Mouse (Mus musculus) ES-E14 (cell line): ENCODE measurements at regions not wholly inside any gene's neighbourhood (a gene's known extent, or its start where the extent isn't known, plus 50 kb on each side); places are given as distances from the start of the nearest gene placed in this dataset.
A peak's percentile ranks its signal among the peaks of the same experiment; 100 is the strongest.

Experiments used
- DNase-seq: peaks from one replicate; pipeline ENCODE4 v3.0.0-alpha.2; 2013; ENCODE audit warnings: low read depth, low spot score
- H3K27ac ChIP-seq: 2 replicates; pipeline ENCODE4 v1.5.1; 2012; ENCODE audit warnings: low read depth, mild to moderate bottlenecking, low read length, moderate library complexity, mixed read lengths; ENCODE audit not compliant: poor library complexity, insufficient read depth, severe bottlenecking
- H3K36me3 ChIP-seq: 2 replicates; pipeline ENCODE4 v1.6.1; 2012; ENCODE audit warnings: mild to moderate bottlenecking, low read length, moderate library complexity, mixed read lengths; ENCODE audit not compliant: control insufficient read depth, poor library complexity, insufficient read depth, severe bottlenecking
- H3K4me1 ChIP-seq, 2 experiments: fragments of 150-350 bp in 1 of 2; sonication (generic) in 1 of 2; 2 replicates each; pipeline ENCODE4 v1.6.1; 2012; ENCODE audit warnings: low read length in 2 of 2, mild to moderate bottlenecking in 1 of 2, mixed read lengths in 1 of 2; ENCODE audit not compliant: control insufficient read depth in 2 of 2, insufficient read depth in 2 of 2, poor library complexity in 1 of 2
- H3K4me3 ChIP-seq, 2 experiments: fragments of 150-350 bp in 1 of 2; sonication (generic) in 1 of 2; 2 replicates each; pipeline ENCODE4 v1.5.1; 2012; ENCODE audit warnings: low read length in 2 of 2, low read depth in 1 of 2, mild to moderate bottlenecking in 1 of 2, mixed read lengths in 1 of 2; ENCODE audit not compliant: insufficient read depth in 1 of 2, poor library complexity in 1 of 2, severe bottlenecking in 1 of 2
- H3K9ac ChIP-seq: 2 replicates; pipeline ENCODE4 v1.6.1; 2012; ENCODE audit warnings: low read depth, mild to moderate bottlenecking, low read length, mixed read lengths; ENCODE audit not compliant: poor library complexity, insufficient read depth, severe bottlenecking
- H3K9me3 ChIP-seq: fragments of 150-350 bp; sonication (generic); 2 replicates; pipeline ENCODE4 v1.6.1; 2012; ENCODE audit warnings: low read depth, mild to moderate bottlenecking, low read length; ENCODE audit not compliant: control insufficient read depth, insufficient read depth
- CHD2 ChIP-seq: IDR thresholded peaks from 2 replicates; pipeline ENCODE4 v1.6.1; 2014; ENCODE audit warnings: mild to moderate bottlenecking, low read depth, low read length, inconsistent platforms
- HCFC1 ChIP-seq: IDR thresholded peaks from 2 replicates; pipeline ENCODE4 v1.6.1; 2012; ENCODE audit warnings: low read length, inconsistent platforms, borderline replicate concordance; ENCODE audit not compliant: insufficient read depth
- MAFK ChIP-seq: IDR thresholded peaks from 2 replicates; pipeline ENCODE4 v1.6.1; 2014; ENCODE audit warnings: mild to moderate bottlenecking, low read depth, low read length, inconsistent platforms; ENCODE audit not compliant: insufficient read depth
- ZC3H11A ChIP-seq: IDR thresholded peaks from 2 replicates; pipeline ENCODE4 v1.6.1; 2012; ENCODE audit warnings: low read depth, mild to moderate bottlenecking, inconsistent platforms, low read length, borderline replicate concordance
- ZNF384 ChIP-seq: IDR thresholded peaks from 2 replicates; pipeline ENCODE4 v1.6.1; 2012; ENCODE audit warnings: low read depth, low read length, inconsistent platforms
- in situ Hi-C, 2 experiments: fragments of 600-800 bp; cut with MboI; formaldehyde crosslinking; loops; one replicate each; pipeline ENCODE4 v1.15.1; 2025; ENCODE audit warnings: low sequenced_read_pairs in 2 of 2, inconsistent platforms in 1 of 2; ENCODE audit not compliant: unreplicated experiment in 2 of 2

DNA sequence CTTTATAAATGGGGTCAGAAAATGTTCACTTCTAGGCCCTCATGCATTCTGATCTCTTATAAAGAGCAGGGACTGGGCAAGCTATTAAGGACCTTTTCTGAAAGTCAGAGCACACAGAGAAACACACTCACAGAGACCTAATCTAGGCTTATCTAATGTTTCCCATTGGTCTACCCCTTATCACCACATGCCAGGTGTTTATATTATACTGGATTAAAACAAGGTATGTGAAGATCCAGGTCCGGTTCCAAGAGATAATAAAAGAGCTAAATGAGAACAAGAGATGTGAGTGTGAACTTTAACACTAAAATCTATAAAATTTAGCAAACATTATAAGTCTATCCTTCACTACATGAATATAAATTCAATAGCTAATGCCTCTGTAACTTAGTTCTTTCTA, 135.1 kb upstream of the Cdh12 start:
- no peaks in the 10 kb centered on the region for H3K9me3 ChIP-seq
- H3K27ac ChIP-seq, result no peak overlapping the region
- DNase-seq, result no peak
- no peaks in the 10 kb centered on the region for H3K36me3 ChIP-seq
- no peak overlapping the region for H3K4me3 ChIP-seq
- no peak overlapping the region for H3K9ac ChIP-seq
- in situ Hi-C loops, result no loop called here
- no peak for TF ChIP-seq ZNF384
- no peak for TF ChIP-seq HCFC1
- no peak for TF ChIP-seq ZC3H11A
- no peak for TF ChIP-seq CHD2
- no peak for TF ChIP-seq MAFK
- H3K4me1 ChIP-seq, result no peaks in the 10 kb centered on the region

DNA sequence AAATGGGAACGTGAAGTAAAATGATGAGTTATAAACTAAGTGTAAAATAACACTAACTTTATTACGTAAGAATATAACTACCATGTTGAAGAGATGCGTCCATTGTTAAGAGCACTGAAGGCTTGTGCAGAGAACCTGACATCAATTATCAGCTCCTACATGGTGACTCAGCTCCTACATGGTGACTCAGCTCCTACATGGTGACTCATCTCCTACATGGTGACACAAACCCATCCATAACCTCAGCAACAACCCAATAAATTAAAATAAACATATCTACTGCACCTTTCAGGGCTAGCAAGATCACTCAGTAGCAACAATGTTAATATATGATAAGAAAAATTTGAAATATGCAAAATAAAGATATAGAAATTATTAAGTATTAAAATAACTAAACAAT, 125.5 kb upstream of the Cdh12 start:
- Histone ChIP-seq H3K27ac (no peak overlapping the region), H3K4me3 (no peak overlapping the region), H3K9ac (no peak overlapping the region), H3K36me3 (no peaks in the 10 kb centered on the region), H3K4me1 (no peaks in the 10 kb centered on the region), H3K9me3 (no peaks in the 10 kb centered on the region)
- DNase-seq, result no peak
- 0 out of 2 replicates have a peak, but pooled peaks have one; percentile 36 for TF ChIP-seq MAFK
- TF ChIP-seq ZNF384, result no peak
- in situ Hi-C loops, result no loop called here
